Mouse (Mus musculus) liver, postnatal 0 days (tissue): ENCODE data around the gene Spag7.

ENCODE experiments used
- CTCF ChIP-seq: sonication (generic); IDR thresholded peaks from 2 replicates; pipeline ENCODE4 v1.5.1; 2016; ENCODE audit warnings: antibody characterized with exemption, low read depth
- EP300 ChIP-seq: IDR thresholded peaks from 2 replicates; pipeline ENCODE4 v1.6.1; 2016; ENCODE audit warnings: antibody characterized with exemption, low read depth, mild to moderate bottlenecking

DNA sequence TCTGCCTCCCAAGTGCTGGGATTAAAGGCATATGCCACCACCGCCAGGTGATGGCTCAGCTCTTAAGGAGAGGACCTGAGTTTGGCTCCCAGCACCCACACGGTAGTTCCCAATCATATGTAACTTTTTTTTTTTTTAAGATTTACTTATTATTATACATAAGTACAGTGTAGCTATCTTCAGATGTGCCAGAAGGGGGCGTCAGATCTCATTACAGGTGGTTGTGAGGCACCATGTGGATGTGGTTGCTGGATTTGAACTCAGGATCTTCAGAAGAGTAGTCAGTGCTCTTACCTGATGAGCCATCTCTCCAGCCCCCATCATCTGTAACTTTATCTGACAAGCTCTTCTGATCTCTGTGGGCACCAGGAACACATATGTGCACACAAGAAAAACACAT lies 28.2 kb upstream of the Spag7 start:
- peak; percentile 35 for TF ChIP-seq CTCF
- no peak for TF ChIP-seq EP300
